Mouse (Mus musculus) hindbrain, embryonic 15.5 days (tissue): ENCODE measurements around the gene Hoxa3. TPM values are rescaled to one million over a fixed set of nuclear protein-coding genes. Genes with fewer than 3 reads are reported as not detected.

Experiments
- ATAC-seq: fragments of 200-750 bp; cut with Nextera tagmentation; 2 replicates; pipeline ENCODE4 v1.8.0; 2017; ENCODE audit warnings: low read depth, moderate number of reproducible peaks, moderate TSS enrichment; ENCODE audit not compliant: low FRiP score
- H3K27ac ChIP-seq: fragments of 300-500 bp; sonication (generic); replicated peaks from 2 replicates; pipeline ENCODE4 v1.5.1; 2015; ENCODE audit warnings: mild to moderate bottlenecking, inconsistent platforms
- H3K27me3 ChIP-seq: fragments of 300-500 bp; sonication (generic); 2 replicates; pipeline ENCODE4 v1.6.1; 2015; ENCODE audit warnings: control low read depth, inconsistent platforms
- H3K36me3 ChIP-seq: fragments of 300-500 bp; sonication (generic); 2 replicates; pipeline ENCODE4 v1.6.1; 2015; ENCODE audit warnings: control low read depth, inconsistent platforms
- H3K4me1 ChIP-seq: fragments of 300-500 bp; sonication (generic); replicated peaks from 2 replicates; pipeline ENCODE4 v1.6.1; 2015; ENCODE audit warnings: control low read depth, inconsistent platforms
- H3K4me2 ChIP-seq: fragments of 300-500 bp; sonication (generic); 2 replicates; pipeline ENCODE4 v1.6.1; 2015; ENCODE audit warnings: moderate library complexity, mild to moderate bottlenecking, inconsistent platforms
- H3K4me3 ChIP-seq: fragments of 300-500 bp; sonication (generic); 2 replicates; pipeline ENCODE4 v1.5.1; 2015; ENCODE audit warnings: mild to moderate bottlenecking, inconsistent platforms
- H3K9ac ChIP-seq: fragments of 300-500 bp; sonication (generic); 2 replicates; pipeline ENCODE4 v1.6.1; 2015; ENCODE audit warnings: inconsistent platforms
- H3K9me3 ChIP-seq: fragments of 300-500 bp; sonication (generic); 2 replicates; pipeline ENCODE4 v1.6.1; 2016; ENCODE audit warnings: control low read depth, inconsistent platforms
- WGBS: fragments of 180-500 bp; shearing (Covaris S2); methylation state at CpG from one replicate; pipeline ENCODE4 v1.1.7; 2015; 5-methylcytosine and 5-hydroxymethylcytosine counted together
- polyA plus RNA-seq: library from polyadenylated mRNA; unstranded; fragments of >200 nt; fragmentation: Nextera tagmentation; extraction: Ambion mirVana; gene quantifications from 2 replicates; pipeline ENCODE4 v1.2.1, GENCODE M21; 2015

Hoxa3 gene
- polyA plus RNA-seq, 1 experiment from 2014 or later: 16.3 TPM

DNA sequence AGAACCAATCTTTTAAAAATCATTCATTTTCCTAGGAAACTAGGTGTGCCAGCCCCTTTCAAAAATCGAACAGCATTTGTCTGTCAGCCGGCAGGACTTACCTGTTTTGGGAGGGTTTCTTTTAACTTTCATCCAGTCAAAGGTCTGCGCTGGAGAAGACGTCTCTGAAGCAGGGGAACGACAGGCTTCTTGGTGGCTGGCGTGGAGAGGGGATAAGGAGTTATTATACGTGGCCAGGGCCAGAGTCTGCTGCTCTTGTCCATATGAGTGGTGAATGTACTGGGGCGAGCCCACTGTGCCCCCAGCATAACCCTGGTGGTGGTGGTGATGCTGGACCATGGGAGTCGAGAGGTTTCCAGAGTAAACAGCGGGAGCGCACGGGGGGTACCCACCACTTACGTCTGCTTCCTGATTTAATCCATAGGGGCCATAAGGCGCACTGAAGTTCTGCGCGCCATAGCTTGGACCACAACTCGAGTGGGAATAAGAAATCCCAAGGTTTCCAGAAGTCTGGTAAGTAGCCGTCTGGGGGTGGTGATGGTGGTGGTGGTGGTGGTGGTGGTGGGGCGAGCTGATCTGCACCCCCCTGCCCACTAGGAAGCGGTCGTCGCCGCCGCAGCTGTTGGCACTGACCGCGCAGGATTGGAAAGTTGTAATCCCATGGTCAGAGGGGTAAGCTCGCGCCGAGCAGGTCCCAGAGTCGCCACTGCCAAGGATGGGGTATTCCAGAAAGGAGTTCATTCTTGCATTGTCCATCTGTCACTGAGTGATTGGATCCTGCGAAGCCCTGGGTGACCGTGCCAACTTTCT lies 55.5 kb downstream of the Hoxa3 start:
- Histone ChIP-seq H3K27me3 (peaks cover 50% of the 10 kb centered on the region), H3K4me2 (peak overlapping the region; percentile 97), H3K4me1 (peaks cover 31% of the 10 kb centered on the region), H3K9me3 (no peaks in the 10 kb centered on the region), H3K36me3 (no peaks in the 10 kb centered on the region), H3K27ac (no peak overlapping the region), H3K9ac (peak overlapping the region; percentile 27; the same call in 1 of the 2 replicates), H3K4me3 (peak overlapping the region; percentile 87)
- WGBS: 2% methylated on average over 32 of the region's 32 CpGs
- no peak for ATAC-seq

DNA sequence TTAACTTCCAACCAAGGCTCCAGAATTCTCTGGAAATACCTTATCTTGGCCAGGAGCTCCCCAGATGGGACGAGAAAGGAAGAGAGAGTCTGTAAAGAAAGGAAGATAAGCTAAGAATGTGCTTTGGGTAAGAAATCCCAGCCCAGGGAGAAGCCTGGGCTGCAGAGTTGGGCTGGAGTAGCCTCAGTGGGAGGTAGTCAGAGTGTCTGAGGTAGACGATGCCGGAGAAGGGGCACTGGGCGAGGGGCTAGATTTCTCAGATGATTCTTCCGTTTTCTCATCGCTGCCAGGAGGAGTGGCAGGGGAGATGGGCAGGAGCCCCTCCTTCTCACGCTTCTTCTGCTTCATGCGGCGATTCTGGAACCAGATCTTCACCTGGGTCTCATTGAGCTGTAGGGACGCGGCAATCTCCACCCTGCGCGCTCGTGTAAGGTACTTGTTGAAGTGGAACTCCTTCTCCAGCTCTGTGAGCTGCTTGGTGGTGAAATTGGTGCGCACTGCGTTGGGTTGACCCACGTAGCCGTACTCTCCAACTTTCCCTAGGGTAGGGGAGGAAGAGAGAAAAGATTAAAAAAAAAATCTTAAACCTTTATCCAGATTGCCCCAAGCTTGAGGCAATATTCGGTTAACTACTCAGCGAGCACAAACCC lies 56.5 kb downstream of the Hoxa3 start:
- Histone ChIP-seq H3K9me3 (no peaks in the 10 kb centered on the region), H3K36me3 (no peaks in the 10 kb centered on the region), H3K4me1 (peaks cover 31% of the 10 kb centered on the region), H3K27me3 (peaks cover 57% of the 10 kb centered on the region), H3K9ac (no peak overlapping the region), H3K27ac (no peak overlapping the region), H3K4me2 (peak overlapping the region; percentile 97), H3K4me3 (peak overlapping the region; percentile 87)
- ATAC-seq: no peak
- 6% methylated on average over 20 of the region's 20 CpGs for WGBS

DNA sequence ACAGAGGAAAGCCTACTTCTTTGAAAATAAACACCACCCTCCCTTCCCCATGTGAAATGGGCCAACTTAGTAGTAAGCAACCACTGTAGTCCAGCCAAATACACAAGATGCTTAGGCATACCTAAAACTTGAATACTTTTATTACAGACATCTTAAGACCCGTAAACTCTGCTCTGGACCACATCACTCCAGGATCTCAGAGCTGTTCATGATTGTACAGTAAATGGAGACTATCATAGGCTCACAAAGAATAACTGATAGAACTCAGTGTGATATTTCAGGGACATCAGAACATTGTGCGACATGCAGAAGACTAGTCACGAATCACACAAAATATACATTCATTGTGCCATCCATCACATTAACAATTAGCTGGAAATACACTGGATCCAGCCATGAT lies 57.7 kb downstream of the Hoxa3 start:
- no peaks in the 10 kb centered on the region for H3K9me3 ChIP-seq
- H3K9ac ChIP-seq: no peak overlapping the region
- 51% methylated on average over 3 of the region's 3 CpGs for WGBS
- H3K4me3 ChIP-seq: no peak overlapping the region
- no peaks in the 10 kb centered on the region for H3K36me3 ChIP-seq
- H3K4me1 ChIP-seq: peaks cover 30% of the 10 kb centered on the region
- H3K27me3 ChIP-seq: peaks cover 60% of the 10 kb centered on the region
- H3K4me2 ChIP-seq: no peak overlapping the region
- ATAC-seq: no peak
- H3K27ac ChIP-seq: no peak overlapping the region

DNA sequence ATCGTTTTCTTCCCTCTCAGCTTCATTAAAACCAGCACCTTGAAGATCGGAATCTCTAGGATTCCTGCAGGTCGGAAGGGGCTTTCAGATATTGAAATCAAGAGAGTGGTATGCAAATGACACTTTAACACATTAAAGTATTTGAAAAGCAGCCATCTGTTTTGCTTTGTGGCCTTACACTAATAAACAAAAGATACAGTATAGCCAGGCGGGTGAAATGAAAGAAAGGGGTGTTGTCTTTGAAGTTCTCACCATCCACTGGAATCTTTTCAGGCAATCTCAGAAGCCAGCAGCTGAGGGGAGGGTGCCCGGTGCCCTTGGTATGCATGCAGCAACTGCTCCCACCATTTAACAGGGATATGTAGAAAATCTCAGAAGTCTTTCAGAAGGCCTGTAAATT lies 59.1 kb downstream of the Hoxa3 start:
- peaks cover 73% of the 10 kb centered on the region for H3K27me3 ChIP-seq
- no peak overlapping the region for H3K4me2 ChIP-seq
- no peak overlapping the region for H3K4me3 ChIP-seq
- no peaks in the 10 kb centered on the region for H3K9me3 ChIP-seq
- H3K9ac ChIP-seq: no peak overlapping the region
- WGBS: 29% methylated on average over 5 of the region's 5 CpGs
- H3K36me3 ChIP-seq: no peaks in the 10 kb centered on the region
- no peak overlapping the region for H3K27ac ChIP-seq
- H3K4me1 ChIP-seq: peaks cover 15% of the 10 kb centered on the region
- ATAC-seq: no peak

DNA sequence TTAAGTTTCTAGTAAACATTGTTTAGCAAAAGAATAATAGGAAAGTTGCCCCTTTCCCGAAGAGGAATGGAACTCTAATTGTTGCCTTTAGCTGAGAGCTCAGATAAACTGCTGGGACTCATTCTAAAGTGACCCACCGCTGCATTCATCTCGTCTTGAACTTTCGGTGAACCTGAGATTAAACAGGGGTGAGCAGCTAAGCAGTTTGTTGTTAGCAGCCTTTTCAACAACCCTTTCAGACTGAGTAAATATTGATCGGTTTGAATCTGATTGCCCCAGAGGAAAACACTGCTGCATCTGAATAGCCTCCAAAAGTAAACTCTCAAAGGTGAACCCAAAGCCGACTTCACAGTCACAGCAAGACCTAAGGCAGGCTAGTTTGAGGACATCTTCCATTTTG lies 59.9 kb downstream of the Hoxa3 start:
- H3K4me1 ChIP-seq: peaks cover 9% of the 10 kb centered on the region
- WGBS: 5% methylated on average over 6 of the region's 6 CpGs
- peaks cover 73% of the 10 kb centered on the region for H3K27me3 ChIP-seq
- H3K9ac ChIP-seq: no peak overlapping the region
- H3K9me3 ChIP-seq: no peaks in the 10 kb centered on the region
- no peak overlapping the region for H3K27ac ChIP-seq
- no peak overlapping the region for H3K4me2 ChIP-seq
- no peak overlapping the region for H3K4me3 ChIP-seq
- no peaks in the 10 kb centered on the region for H3K36me3 ChIP-seq
- ATAC-seq: no peak

DNA sequence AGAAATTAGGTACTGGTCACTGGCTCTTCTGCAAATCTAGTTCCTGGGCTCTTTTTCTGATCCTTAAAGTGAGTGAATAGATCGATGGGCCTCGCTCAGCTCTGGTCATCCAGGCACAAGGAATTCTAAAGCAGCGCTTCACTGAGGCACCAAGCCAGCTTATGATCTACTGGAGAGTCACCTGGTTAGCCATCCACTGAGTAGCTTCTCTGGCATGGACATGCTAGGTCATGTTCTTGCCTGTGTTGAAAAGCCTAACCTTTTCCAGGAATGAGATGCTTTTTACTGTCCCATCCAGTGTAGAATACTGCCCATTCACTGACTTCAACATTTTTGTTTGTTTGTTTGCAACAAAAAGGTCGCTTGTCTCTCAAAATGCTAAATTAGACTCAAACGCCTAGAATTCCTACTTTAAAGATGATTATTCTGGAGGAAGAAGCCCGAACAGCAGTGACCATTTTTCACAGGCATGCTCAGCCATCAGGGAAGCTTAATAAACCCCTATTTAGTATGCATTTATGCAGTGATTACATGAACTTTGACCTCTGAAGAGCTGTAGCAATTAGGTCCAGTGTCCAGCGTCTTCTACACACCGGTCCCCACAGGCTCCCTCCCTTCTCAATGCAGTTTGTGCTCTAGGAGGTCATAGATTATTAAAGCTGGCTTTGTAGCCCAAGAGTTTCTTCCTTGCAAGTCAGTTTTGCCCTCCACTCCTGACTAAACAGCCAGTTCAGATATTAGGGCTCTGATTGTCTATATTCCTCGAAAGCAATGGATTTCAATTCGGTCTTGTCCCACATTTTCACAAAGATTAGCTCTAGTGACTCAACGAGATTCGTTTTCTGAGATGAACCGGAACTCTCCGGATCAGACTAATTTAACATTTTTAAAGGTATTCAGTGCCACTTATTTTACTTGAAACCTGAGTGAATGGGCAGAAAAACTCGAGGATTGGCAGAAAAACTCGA lies 60.6 kb downstream of the Hoxa3 start:
- 12% methylated on average over 16 of the region's 16 CpGs for WGBS
- no peaks in the 10 kb centered on the region for H3K9me3 ChIP-seq
- ATAC-seq: no peak
- no peak overlapping the region for H3K27ac ChIP-seq
- no peak overlapping the region for H3K4me3 ChIP-seq
- H3K27me3 ChIP-seq: peaks cover 75% of the 10 kb centered on the region
- H3K4me1 ChIP-seq: peaks cover 2% of the 10 kb centered on the region; the same call in 1 of the 2 replicates
- no peak overlapping the region for H3K4me2 ChIP-seq
- no peaks in the 10 kb centered on the region for H3K36me3 ChIP-seq
- no peak overlapping the region for H3K9ac ChIP-seq

DNA sequence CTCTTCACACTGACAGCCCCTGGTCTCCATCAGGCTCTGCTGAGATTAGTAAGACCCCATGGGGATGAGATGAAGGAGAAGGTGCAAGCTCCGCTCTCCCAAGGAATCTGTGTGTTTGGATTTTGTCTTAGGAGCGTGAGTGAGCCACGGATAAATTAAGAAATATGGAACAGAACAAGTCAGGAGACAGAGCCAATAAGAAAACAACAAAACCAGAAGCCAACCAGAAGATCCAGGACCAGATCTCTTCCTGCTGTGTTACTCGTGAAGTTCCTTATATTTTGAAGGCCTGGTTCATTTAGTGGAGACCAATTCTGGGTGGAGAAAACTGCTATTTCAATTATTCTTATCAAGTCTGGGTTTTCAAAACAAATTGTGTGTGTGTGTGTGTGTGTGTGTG lies 61.6 kb downstream of the Hoxa3 start:
- no peaks in the 10 kb centered on the region for H3K36me3 ChIP-seq
- H3K4me2 ChIP-seq: no peak overlapping the region
- no peak overlapping the region for H3K27ac ChIP-seq
- no peak overlapping the region for H3K4me3 ChIP-seq
- H3K9me3 ChIP-seq: no peaks in the 10 kb centered on the region
- H3K27me3 ChIP-seq: peaks cover 72% of the 10 kb centered on the region
- H3K9ac ChIP-seq: no peak overlapping the region
- ATAC-seq: no peak
- H3K4me1 ChIP-seq: no peaks in the 10 kb centered on the region
- WGBS: 30% methylated on average over 4 of the region's 4 CpGs

DNA sequence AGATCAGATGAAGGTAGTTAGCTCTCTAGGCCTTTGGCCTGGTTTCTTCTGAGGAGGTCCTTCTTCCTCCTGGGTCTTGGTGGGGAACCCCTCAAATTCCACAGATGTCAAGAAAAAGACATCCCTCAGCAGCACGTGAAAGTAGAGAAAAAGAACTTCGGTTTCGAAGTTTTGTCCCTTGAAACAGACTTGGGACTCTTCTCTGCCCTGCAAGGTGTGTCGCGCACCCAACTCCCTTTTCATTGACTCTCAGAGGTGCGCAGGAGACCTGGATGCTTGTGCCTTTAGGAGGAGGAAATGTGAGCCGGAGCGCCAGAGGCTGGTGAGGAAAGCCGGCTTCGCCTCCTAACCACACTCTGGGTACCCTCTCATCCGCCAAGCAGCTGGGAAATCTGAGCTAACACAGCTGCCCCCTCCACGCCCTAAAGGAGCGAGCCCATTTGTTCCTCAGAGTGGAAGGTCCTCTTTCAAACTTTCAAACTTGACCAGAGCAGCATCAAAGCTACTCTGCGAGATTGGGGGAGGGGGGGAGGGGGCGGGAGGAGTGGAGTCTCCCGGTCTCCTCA lies 62.7 kb downstream of the Hoxa3 start:
- Histone ChIP-seq H3K27me3 (peaks cover 65% of the 10 kb centered on the region), H3K36me3 (no peaks in the 10 kb centered on the region), H3K27ac (no peak overlapping the region), H3K4me2 (no peak overlapping the region), H3K4me1 (no peaks in the 10 kb centered on the region), H3K4me3 (no peak overlapping the region), H3K9me3 (no peaks in the 10 kb centered on the region), H3K9ac (no peak overlapping the region)
- no peak for ATAC-seq
- WGBS: 10% methylated on average over 16 of the region's 16 CpGs

DNA sequence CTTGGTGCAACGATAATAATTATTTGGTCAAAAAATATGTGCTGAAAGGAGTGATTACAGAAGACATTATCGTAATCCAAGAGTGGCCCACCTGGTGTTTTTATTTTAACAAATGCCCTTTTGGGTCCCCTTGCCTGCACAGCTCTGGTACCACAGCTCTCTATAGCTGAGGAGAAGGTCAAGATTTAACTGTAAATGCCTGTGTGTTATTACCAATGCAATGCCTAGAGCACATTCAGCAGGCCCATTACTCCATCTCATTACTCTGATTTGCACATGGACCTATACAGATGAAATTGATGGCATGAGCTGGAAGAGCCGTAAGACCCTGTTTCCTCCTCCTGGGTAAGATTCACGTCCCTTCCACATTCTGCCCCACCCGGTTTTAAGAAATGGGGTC lies 74.0 kb downstream of the Hoxa3 start:
- ATAC-seq: no peak
- H3K4me2 ChIP-seq: no peak overlapping the region
- no peaks in the 10 kb centered on the region for H3K27me3 ChIP-seq
- no peak overlapping the region for H3K9ac ChIP-seq
- H3K27ac ChIP-seq: no peak overlapping the region
- 77% methylated on average over 5 of the region's 5 CpGs for WGBS
- no peaks in the 10 kb centered on the region for H3K9me3 ChIP-seq
- no peak overlapping the region for H3K4me3 ChIP-seq
- no peaks in the 10 kb centered on the region for H3K36me3 ChIP-seq
- H3K4me1 ChIP-seq: peaks cover 16% of the 10 kb centered on the region

DNA sequence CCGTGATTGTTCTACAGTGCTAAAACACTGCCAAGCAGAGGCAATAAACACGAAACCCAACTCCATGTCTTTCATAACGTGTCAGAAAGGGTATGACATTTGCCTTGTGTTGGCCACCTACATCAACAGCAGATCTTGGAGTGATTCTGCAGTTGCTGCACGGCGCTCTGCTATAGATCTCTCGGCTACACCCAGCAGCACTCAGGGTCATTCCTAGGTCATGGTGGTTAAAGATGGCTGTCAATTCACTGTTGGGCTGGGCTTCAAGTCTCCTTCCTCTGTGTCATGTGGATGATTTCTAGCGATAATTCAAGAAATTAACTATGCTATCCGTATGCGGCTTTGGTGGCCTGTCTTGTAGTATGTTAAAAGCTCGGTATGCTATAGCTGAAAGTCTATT lies 74.6 kb downstream of the Hoxa3 start:
- Histone ChIP-seq H3K27ac (no peak overlapping the region), H3K4me3 (no peak overlapping the region), H3K9ac (no peak overlapping the region), H3K4me1 (peaks cover 16% of the 10 kb centered on the region), H3K36me3 (no peaks in the 10 kb centered on the region), H3K9me3 (no peaks in the 10 kb centered on the region), H3K27me3 (no peaks in the 10 kb centered on the region), H3K4me2 (no peak overlapping the region)
- 55% methylated on average over 10 of the region's 10 CpGs for WGBS
- ATAC-seq: no peak

DNA sequence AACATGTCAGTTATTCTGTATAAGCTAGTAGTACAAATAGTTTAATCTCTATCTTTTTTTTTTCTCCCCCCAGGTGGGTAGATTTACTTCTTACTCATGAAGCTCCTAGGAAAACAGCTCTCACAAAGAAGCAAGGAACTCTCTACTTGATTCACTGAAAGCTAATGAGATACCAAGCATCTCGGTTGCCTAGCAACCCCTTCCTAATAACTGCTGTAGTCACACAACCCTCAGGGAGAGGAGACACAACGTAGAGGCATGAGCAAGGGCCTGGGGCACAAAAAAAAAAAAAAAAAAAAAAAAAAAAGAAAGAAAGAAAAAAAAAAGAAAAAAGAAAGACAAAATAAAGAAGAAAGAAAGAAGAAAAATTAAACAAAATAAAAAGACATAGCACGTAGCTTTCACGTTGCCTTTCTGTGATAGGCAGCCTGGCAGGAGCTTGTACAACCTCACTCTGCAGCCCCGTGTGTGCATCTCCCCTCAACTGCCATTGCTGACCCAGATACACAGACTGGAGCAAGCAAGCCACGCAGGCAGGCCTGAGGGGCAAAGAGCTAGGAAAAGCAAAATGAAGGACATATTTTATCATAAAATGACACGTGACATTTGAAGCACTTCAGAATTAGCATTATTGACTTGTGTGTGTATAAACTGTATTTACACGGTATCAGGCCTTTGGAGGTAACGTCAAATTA lies 75.1 kb downstream of the Hoxa3 start:
- no peaks in the 10 kb centered on the region for H3K27me3 ChIP-seq
- no peak for ATAC-seq
- 38% methylated on average over 9 of the region's 9 CpGs for WGBS

More for the DNA sequence above, 75.1 kb downstream of the Hoxa3 start:
- Histone ChIP-seq H3K4me2 (no peak overlapping the region), H3K9ac (no peak overlapping the region), H3K27ac (no peak overlapping the region), H3K36me3 (no peaks in the 10 kb centered on the region), H3K9me3 (no peaks in the 10 kb centered on the region), H3K4me1 (peaks cover 16% of the 10 kb centered on the region), H3K4me3 (no peak overlapping the region)
